Mouse (Mus musculus): ENCODE measurements around the gene Sh3pxd2b.

Gene Sh3pxd2b

GRCm38 (mm10) chr11:32347607-32348432 is at the start of gene Sh3pxd2b:
Sh3pxd2b (plus strand) TSS chr11:32347820.
- peak; percentile 38 to 56 for DNase-seq

- DNase-seq = no peak
These were observed 49.6 kb upstream of the Sh3pxd2b start for GRCm38 (mm10) chr11:32297866-32298531.

DNA sequence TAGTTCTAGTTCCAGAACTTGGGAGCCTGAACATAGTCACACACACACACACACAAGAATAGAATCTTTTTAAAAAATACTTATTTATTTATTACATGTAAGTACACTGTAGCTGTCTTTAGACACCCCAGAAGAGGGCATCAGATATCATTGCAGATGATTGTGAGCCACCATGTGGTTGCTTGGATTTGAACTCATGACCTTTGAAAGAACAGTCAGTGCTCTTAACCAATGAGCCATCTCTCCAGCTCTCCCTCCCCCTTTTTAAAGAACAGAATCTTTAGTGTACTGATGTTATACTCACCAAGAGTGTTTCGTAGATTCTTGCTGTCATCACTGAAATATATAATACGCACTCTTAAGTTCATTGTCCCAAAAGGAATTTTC is 49.1 kb upstream of the Sh3pxd2b start:
- no peak for DNase-seq

- peak; percentile 71 to 76 for DNase-seq
These were observed 47.8 kb upstream of the Sh3pxd2b start, which contains the start of gene Hbq1a for GRCm38 (mm10) chr11:32299865-32300264. Hbq1a (plus strand) TSS chr11:32300069.

- no peak for DNase-seq
These were observed 47.0 kb upstream of the Sh3pxd2b start for GRCm38 (mm10) chr11:32300279-32301267.

GRCm38 (mm10) chr11:32301506-32301905 is 46.1 kb upstream of the Sh3pxd2b start:
- DNase-seq = no peak

DNA sequence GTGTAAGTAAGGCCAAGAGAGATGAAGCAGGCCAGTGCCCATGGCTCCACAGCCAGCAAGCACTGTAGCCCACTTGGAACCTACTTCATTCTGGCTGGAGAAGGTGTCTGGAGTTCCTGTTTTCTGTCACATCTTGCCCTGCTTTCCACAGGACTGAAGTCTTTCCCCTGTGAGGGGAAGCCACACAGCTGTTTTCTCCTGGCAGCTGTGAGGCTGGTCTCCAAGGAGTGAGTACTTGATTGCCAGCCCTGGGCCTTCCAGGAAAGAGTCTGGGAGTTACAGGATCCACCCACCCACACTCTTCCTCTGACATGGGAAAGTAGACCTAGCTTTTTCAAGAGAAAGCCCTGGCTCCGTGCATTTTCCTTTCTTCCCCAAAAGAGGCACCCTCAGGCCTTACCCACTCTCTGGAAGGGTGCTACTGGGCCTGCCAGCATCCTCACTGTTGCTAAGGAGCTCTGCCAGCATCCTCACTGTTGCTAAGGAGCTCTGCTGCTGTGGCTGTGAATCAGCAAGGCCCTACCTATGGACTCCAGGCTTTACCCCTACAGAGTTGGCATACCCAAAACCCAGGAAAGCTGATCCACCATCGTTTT is 44.7 kb upstream of the Sh3pxd2b start:
- DNase-seq = no peak

DNA sequence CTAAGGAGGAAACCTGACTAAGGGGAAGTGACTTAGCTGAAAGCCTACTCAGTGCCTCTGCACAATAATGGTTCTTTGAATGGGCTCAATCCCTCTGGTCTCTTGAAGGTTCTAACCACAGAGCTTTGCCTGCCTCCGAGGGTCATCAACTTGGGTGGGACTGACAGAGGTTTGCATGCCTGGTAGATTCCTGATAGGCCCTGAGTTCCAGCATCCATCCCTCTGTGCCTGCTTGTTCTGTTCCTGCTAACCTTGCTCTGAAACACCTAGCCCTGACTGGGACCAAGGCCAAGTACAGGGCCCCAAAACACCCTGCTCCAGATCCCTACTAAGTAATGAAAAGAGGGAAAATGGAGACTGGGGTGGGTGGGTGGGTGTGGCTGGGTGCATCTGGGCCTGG is 44.2 kb upstream of the Sh3pxd2b start:
- DNase-seq = no peak

DNA sequence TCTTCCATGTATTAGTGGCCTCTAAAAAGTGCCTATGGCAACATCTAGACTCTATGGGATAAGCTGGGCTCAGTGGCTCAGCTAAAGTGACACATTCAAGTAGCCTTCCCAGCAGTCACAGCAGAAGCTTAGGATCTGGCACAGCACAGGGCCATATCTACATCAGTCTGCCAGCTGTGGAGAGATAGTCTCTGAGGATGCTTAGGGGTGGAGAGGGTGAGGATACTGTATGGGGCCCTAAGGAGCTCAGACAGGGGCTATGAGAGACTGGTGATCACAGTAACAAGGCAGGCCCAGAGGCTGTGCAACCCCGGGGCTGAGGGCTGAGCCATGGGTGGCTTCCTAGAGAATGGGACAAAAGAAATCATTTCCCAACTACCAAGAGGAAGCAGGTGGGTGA is 40.6 kb upstream of the Sh3pxd2b start:
- no peak for DNase-seq

GRCm38 (mm10) chr11:32309446-32309845 is 38.2 kb upstream of the Sh3pxd2b start:
- no peak for DNase-seq

- DNase-seq = no peak
These were observed 37.7 kb upstream of the Sh3pxd2b start for GRCm38 (mm10) chr11:32309928-32310327.

DNA sequence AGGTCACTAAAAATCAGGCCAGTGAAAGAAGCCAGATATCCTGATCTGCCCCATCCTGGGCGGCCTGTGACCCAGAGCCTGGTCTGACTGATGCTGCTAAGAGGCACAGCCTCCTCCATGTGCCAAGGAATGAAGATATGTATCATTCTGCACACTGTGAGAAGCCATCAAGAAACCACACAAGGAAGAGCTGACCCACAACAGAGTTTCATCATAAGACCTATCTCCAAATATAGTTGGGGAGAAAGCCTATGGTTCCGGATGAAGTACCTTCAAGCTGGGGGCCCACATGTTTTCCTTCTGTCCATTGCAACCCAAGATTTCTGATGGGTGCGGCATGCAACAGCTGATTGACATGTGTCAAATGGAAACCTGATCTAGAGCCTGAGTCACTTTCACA is 31.6 kb upstream of the Sh3pxd2b start:
- DNase-seq = no peak

GRCm38 (mm10) chr11:32320507-32321195 is 27.0 kb upstream of the Sh3pxd2b start:
- no peak for DNase-seq

- DNase-seq = peak; percentile 42 to 50
These were observed 26.4 kb upstream of the Sh3pxd2b start for GRCm38 (mm10) chr11:32321196-32321565.

DNA sequence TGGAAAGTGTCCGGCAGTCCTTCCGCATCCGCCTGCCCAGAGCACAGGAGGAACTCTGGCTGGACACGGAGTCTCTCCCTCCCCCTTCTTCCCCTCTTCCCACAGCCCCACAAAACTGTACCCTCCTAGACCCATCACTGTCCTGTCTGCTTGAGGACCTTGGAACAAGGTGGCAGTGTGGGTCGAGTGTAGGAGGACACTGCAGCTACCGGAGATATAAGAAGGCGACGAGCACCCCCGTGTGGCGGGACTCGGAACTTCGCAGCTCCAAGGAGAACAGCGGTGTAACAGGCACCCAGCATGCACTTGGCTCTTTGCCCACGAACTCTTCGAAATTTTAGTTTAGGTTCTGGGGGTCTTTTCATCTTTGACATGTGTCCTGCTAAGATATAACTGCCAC is 23.0 kb upstream of the Sh3pxd2b start:
- DNase-seq = peak; percentile 89 to 91

DNA sequence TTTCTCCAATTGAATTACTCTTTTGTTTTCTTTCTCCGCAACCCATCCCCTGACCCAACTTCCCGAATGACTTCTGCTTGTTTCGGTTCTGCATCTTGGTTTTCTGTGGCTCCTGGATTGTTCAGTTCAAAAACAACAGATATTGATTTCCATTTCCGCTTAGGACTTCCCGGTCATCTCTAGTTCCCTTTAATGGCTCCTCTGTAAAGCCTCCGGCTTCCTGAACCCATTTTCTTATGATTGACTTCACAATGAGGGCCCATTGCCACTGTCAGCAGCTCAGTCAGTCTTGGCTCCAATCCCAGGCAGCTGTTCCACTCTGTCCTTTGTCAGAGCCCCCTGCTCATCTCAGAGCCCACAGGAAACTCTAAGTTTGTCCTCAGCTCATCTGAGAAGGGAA is 16.5 kb upstream of the Sh3pxd2b start:
- DNase-seq = no peak

DNA sequence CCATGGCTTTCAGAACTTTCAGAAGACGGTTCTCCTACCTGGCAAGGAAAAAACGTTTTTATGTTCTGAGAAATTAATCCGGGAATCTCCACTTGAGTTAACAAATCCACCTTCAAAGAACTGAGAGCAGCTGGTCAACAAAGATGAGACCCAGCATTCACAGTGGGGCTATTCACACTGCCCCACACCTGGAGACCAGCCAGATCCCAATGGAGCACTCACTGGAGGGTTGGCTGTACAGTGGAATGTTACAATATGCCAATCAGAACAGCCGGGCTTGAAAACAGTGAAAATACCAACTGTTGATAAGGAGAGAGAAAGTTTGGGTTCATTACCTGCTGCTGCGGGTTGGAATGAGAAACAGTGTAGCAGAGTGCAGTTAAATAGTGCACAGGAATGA is 15.8 kb upstream of the Sh3pxd2b start:
- DNase-seq = no peak

DNA sequence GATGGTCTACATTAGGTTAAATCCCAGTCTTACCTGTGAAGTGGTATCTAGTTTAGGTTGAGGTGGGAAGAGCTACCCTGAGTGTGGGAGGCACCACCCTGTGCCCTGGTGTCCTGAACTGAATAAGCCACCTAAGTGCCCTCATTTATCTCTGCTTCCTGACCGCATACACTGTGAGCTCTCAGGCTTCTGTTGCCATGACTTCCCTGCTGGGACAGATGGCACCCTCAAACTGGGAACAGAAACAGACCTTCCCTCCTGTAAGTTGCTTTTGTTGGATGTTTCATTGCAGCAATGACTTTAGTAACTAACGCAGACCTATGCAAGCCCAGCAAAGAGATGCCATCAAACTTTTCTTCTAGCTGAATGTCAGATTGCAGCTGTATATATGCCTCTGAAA is 14.4 kb upstream of the Sh3pxd2b start:
- peak in 1 of 2 experiments; percentile 18 for DNase-seq

DNA sequence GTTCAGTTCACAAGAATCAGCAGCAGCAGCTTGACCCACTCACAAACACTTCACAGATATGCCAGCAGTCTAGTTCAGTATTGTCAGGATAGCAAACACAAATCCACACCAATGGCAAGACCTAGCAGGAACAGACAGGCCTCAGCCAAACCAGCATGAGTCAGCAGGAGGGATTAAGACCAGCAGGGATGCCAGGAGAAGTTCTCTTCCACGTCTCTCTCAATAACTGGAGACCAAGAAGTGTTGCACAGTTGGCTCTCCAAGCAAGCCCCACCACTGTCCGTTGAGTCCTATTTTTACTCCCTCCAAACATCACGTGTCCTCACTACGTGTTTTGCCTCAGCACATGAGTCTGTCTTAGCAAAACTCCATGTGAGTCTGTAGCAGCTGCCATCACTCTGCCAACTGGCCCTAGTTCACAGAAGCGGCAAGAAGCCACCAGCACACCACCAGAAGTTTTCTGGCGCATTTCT is 11.1 kb upstream of the Sh3pxd2b start:
- no peak for DNase-seq

DNA sequence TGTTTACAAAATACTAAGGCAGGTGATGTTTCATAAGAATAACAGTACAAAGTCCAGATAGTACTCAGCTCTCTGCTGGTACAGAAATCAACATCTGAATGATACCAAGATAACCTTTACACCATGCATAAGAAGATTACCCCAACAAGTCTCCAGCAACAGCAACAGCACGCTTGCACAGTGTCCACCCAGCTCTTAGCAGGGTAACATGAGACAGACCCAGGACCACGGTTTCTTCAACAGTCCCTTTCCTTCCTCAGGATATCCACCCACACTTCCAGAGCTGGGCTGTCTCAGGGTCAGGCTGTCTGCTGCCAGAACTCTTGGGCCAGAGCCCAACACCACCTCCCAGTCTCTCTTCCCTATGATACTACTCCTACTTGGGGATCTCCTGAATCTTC is 8.5 kb upstream of the Sh3pxd2b start:
- no peak for DNase-seq

Measured in cerebellum, postnatal 36 days (tissue).